Mouse (Mus musculus) cerebellum, adult 2 months (tissue): ENCODE data around the gene Pcmt1. TPM values are rescaled to one million over a fixed set of nuclear protein-coding genes. Genes with fewer than 3 reads are reported as not detected.

Source experiments
- DNase-seq, 2 experiments: peaks; one replicate each; pipeline ENCODE4 v3.0.0; 2021
- H3K27ac ChIP-seq: fragments of 200-500 bp; 2 replicates; pipeline ENCODE4 v1.5.1; 2012; ENCODE audit warnings: low read length, control low read depth, inconsistent platforms; ENCODE audit not compliant: insufficient read depth
- H3K27me3 ChIP-seq: fragments of 200-500 bp; 2 replicates; pipeline ENCODE4 v1.6.1; 2012; ENCODE audit warnings: inconsistent platforms, mild to moderate bottlenecking, low read length, moderate library complexity; ENCODE audit not compliant: control insufficient read depth, insufficient read depth
- H3K4me1 ChIP-seq: fragments of 200-500 bp; 2 replicates; pipeline ENCODE4 v1.6.1; 2011; ENCODE audit warnings: low read length; ENCODE audit not compliant: control insufficient read depth, insufficient read depth
- H3K4me3 ChIP-seq: fragments of 200-500 bp; replicated peaks from 2 replicates; pipeline ENCODE3; 2011; ENCODE audit warnings: mild to moderate bottlenecking, low read depth, low read length, control low read depth; ENCODE audit not compliant: insufficient read depth
- CTCF ChIP-seq: fragments of 200-500 bp; IDR thresholded peaks from 2 replicates; pipeline ENCODE4 v1.5.1; 2011; ENCODE audit warnings: low read depth, mild to moderate bottlenecking, control low read depth, low read length, moderate library complexity, borderline replicate concordance; ENCODE audit not compliant: insufficient read depth
- POLR2A ChIP-seq: fragments of 200-500 bp; IDR thresholded peaks from 2 replicates; pipeline ENCODE4 v1.6.1; 2011; ENCODE audit warnings: low read length, control low read depth, borderline replicate concordance; ENCODE audit not compliant: insufficient read depth
- whole genome bisulfite sequencing: fragments of 180-500 bp; shearing (Covaris S2); methylation state at CpG from one replicate; pipeline ENCODE4 v1.1.7; 2018; 5-methylcytosine and 5-hydroxymethylcytosine counted together
- polyA plus RNA-seq: library from polyadenylated mRNA; depleted of rRNA; stranded (reverse); fragments of >200 nt; gene quantifications from 2 replicates; pipeline ENCODE4 v1.2.3, GENCODE M21; 2012

The Pcmt1 gene
- polyA plus RNA-seq, 1 experiment, result 151 TPM

DNA sequence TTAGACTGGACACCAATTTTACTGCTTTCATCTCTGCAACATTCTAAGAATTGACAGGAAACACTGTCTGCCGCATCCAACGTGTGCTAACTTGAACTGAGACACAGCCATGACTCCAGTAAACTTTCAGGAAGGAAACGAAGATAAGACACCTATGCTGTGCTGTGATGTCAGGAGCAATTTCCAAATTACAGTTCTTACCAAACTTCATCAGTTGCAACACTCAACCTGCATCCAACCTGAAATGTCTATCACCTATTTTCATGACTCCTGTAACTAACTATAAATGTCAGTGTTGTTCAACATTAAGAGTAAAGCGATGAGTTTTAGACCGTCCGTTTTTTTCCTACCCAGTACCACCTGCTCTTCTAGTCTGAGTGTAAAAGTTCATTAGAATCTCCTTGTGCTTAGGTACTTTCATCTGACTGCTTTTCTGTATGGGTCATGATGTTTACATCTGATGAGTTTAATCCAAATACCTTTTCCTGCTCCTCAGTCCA lies 16.9 kb downstream of the Pcmt1 start:
- peaks cover 4% of the 10 kb centered on the region; the same call in 1 of the 2 replicates for H3K4me1 ChIP-seq
- peak overlapping the region; percentile 98; the same call in 1 of the 2 replicates for H3K27ac ChIP-seq
- H3K4me3 ChIP-seq, result peak overlapping the region; percentile 84
- no peaks in the 10 kb centered on the region for H3K27me3 ChIP-seq
- no peak for TF ChIP-seq POLR2A
- TF ChIP-seq CTCF, result no peak
- no peak for DNase-seq
- WGBS, result 53% methylated on average over 6 of the region's 6 CpGs

DNA sequence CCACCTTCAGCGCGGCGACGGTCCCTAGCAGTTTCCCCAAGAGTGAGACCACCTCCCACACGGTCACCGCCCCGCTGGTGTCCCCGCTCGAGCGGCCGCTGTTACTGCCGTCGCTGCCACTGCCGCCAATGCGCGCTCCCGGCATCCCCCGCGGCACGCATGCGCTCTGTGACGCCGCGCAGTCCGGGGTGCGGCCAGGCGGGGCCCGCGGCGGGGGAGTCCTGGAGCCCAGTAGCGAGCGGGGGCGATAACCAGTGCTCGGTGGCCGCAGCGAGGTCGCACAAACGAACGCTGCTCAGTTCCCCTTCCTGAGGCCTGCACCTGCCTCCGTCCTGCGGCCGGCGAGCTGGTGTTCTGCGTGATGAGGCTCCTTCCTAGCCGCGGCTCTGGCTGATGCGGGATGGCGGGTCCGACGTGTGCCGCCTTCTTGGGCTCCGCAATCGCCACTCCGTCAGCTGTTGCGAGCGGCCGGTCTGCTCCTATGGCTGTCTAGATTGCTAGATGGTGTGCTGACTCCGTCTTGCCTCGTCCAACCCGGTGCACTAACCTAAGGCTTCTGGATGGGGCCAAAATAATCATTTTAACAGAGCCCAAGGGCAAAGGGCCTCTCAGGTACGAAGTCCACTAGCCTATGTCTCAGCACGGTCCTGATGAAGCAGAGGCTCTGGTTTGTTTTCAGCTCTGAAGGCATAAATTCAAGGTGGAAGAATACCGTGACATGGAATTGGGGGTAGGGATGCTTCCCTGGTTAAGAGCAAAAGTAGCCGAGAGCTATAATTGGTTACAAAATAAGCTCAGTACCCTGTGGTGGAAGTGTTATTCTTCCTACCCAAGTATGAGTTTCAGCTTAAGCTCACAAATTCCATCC lies 17.5 kb downstream of the Pcmt1 start:
- WGBS, result under 1% methylated on average over 64 of the region's 64 CpGs
- peak overlapping the region; percentile 98 for H3K27ac ChIP-seq
- no peaks in the 10 kb centered on the region for H3K27me3 ChIP-seq
- peaks cover 4% of the 10 kb centered on the region; the same call in 1 of the 2 replicates for H3K4me1 ChIP-seq
- no peak for TF ChIP-seq CTCF
- TF ChIP-seq POLR2A, result peak; percentile 89
- peak; percentile 95 for DNase-seq
- peak overlapping the region; percentile 84 for H3K4me3 ChIP-seq

DNA sequence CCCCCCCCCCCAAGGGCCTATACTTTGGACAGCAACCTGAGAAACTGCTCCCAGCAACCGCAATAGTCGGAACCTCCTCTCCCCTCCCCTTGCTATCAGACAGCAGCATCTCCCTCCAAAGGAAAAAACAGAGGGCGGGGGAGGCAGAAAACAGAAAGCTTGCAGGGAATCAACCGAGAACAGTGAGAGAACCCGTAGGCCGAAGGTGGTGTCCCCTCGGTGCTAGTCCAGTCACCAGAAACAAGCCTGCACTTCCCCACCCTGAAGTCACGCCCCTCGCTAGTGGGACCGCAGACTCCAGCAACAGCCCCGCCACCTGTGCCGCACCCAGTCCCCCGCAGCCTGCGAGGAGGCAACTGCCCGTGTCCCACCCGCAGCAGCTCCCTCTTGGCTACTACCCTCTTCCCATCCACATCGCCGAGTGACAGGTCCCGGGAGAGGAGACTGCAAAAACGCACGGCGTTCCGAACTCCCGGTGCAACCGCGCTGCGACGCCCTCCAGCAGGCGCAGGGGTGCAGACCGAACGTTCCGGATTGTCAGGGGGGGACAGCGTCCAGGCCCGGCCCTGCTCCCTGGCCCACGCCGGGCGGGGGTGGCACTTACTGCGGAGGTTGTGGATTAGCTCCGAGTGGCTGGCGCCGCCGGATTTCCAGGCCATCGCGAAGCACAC lies 18.3 kb downstream of the Pcmt1 start:
- WGBS, result under 1% methylated on average over 44 of the region's 44 CpGs
- TF ChIP-seq POLR2A, result no peak
- no peak for TF ChIP-seq CTCF
- H3K27me3 ChIP-seq, result no peaks in the 10 kb centered on the region
- peak overlapping the region; percentile 60 for H3K27ac ChIP-seq
- DNase-seq, result no peak
- H3K4me3 ChIP-seq, result peak overlapping the region; percentile 84
- H3K4me1 ChIP-seq, result peaks cover 4% of the 10 kb centered on the region; the same call in 1 of the 2 replicates

DNA sequence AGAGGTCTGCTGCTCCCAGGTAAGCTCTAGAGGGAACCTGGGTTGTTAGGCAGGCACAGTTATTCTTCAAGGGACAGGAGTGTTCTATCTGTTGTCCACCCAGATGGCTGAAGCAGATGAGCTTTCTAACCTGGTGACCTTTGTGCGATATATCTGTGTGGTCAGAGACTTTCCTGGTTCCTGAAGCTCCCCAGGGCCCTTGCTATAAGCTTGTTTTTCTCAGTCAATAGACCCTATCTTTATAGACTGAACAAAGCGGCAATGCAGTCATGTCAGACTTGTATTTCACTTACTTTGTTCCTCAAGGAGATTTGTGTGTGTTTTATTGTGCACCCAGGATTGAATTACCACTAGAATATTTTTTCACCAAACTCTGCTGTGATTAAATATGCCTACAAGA lies 29.9 kb downstream of the Pcmt1 start:
- WGBS, result 70% methylated on average over 2 of the region's 2 CpGs
- no peak overlapping the region for H3K4me3 ChIP-seq
- H3K27ac ChIP-seq, result no peak overlapping the region
- DNase-seq, result no peak
- no peaks in the 10 kb centered on the region for H3K27me3 ChIP-seq
- TF ChIP-seq CTCF, result no peak
- no peak for TF ChIP-seq POLR2A
- no peaks in the 10 kb centered on the region for H3K4me1 ChIP-seq

DNA sequence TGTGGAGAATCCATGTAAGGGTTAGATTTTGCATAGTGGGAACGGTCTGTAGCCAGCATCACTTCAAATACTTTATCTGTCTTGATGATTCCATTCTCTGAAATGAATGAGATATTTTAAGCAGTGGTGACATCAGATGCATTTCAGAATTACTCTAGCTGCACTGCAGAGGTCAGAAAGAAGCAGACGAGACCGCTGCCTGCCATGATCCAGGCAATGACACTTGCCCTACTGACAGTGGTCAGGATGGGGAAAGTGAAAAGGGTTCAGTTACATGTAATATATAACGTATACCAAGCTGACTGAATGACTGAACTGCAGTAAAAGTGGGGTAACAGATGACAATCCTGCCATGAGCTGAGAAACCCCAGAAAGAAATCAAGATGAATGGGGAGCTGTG lies 31.9 kb downstream of the Pcmt1 start:
- no peak for DNase-seq
- H3K27ac ChIP-seq, result no peak overlapping the region
- H3K4me1 ChIP-seq, result no peaks in the 10 kb centered on the region
- 84% methylated on average over 4 of the region's 4 CpGs for WGBS
- no peak overlapping the region for H3K4me3 ChIP-seq
- TF ChIP-seq CTCF (no peak), POLR2A (no peak)
- no peaks in the 10 kb centered on the region for H3K27me3 ChIP-seq

DNA sequence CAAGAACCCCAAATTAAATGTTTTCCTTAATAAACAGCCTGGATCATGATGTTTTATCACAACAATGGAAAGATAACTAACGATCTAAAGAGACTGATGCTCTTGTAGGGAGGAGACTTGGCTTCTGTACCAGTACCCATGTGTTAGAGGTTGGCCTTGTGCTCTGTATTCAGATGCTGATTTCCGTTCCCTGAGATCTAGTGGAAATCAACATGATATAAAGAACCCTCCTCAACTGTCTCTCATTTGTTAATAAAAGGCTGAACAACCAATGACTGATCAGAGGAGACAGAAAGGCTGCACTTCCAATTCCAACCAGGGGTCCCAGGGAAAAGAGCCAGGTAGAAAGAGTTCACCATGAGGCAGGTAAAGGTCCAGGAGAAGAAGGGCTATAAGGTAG lies 35.0 kb downstream of the Pcmt1 start:
- H3K27ac ChIP-seq, result no peak overlapping the region

DNA sequence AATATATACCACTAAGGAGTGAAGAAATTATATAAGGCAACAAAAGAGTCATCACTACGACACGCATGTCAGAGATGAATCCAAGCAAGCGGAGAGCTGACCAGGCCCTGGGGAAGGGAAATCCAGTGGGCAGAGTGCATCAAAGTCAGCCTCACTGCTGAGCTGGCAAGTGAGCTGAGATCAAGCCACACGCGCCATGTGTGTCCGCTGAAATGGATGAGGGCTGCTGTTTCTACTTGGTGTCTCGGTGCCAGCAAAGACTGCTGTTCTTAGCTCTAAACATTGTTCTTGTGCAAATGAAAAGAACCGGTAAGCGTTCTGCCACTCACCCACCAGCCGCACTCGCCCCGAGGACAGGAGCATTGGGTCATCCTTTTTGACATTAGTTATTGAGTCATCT lies 40.6 kb downstream of the Pcmt1 start:
- Histone ChIP-seq H3K4me3 (no peak overlapping the region), H3K27me3 (no peaks in the 10 kb centered on the region), H3K4me1 (no peaks in the 10 kb centered on the region), H3K27ac (no peak overlapping the region)
- TF ChIP-seq CTCF (no peak), POLR2A (no peak)
- WGBS, result 93% methylated on average over 12 of the region's 12 CpGs
- DNase-seq, result no peak

More for the DNA sequence above, 35.0 kb downstream of the Pcmt1 start:
- Histone ChIP-seq H3K4me1 (no peaks in the 10 kb centered on the region), H3K4me3 (no peak overlapping the region), H3K27me3 (no peaks in the 10 kb centered on the region)
- DNase-seq, result no peak
- TF ChIP-seq CTCF, result no peak
- no peak for TF ChIP-seq POLR2A
- 59% methylated on average over 2 of the region's 2 CpGs for WGBS
